Comparison of ENCODE assay signal across 11 mouse cellular contexts in genomic region chr13:36221897-36222296, GRCm38 (mm10).
DNase-seq lines count a peak whose midpoint lies in the region; ATAC-seq and TF ChIP-seq lines count a peak whose summit lies in the region.
"Had no signal": no experiment of that assay in that cellular context is flagged by ENCODE, and none has a peak within 500 bp of the region (broad histone marks: within the 10 kb centered on the region; RNA-seq: fewer than 3 reads in every experiment).

No protein-coding gene starts in this region.

- no peak overlapping the region for H3K27ac ChIP-seq in forebrain, embryonic 16.5 days (ENCODE audit: low read length)
- no peak overlapping the region for H3K27ac ChIP-seq in forebrain, embryonic 10.5 days
- H3K27ac ChIP-seq in liver, adult 2 months (replicated peaks; ENCODE audit: insufficient read depth, low read depth, low read length): no peak overlapping the region
- no peak overlapping the region for H3K27ac ChIP-seq in liver, embryonic 12.5 days
- H3K27ac ChIP-seq: hindbrain, embryonic 13.5 days had no signal

- no peaks in the 10 kb centered on the region; the same call in 1 of the 2 replicates for H3K79me2 ChIP-seq in liver, adult 2 months (ENCODE audit: control insufficient read depth, insufficient read depth, low read length)

- H3K36me3 ChIP-seq in forebrain, embryonic 16.5 days (ENCODE audit: control insufficient read depth, insufficient read depth): no peaks in the 10 kb centered on the region
- no peaks in the 10 kb centered on the region for H3K36me3 ChIP-seq in forebrain, embryonic 10.5 days (replicated peaks)
- H3K36me3 ChIP-seq in liver, adult 2 months (ENCODE audit: control insufficient read depth, insufficient read depth, low read length): no peaks in the 10 kb centered on the region
- H3K36me3 ChIP-seq in liver, embryonic 12.5 days: no peaks in the 10 kb centered on the region
- H3K36me3 ChIP-seq: hindbrain, embryonic 13.5 days had no signal

- no peaks in the 10 kb centered on the region for H3K9me3 ChIP-seq in forebrain, embryonic 16.5 days (ENCODE audit: control insufficient read depth, low read length)
- no peaks in the 10 kb centered on the region for H3K9me3 ChIP-seq in forebrain, embryonic 10.5 days
- H3K9me3 ChIP-seq in liver, embryonic 12.5 days (replicated peaks): no peaks in the 10 kb centered on the region
- H3K9me3 ChIP-seq: hindbrain, embryonic 13.5 days had no signal

- ATAC-seq in forebrain, embryonic 16.5 days: peak; percentile 63; the same call in 1 of the 2 replicates
- no peak for ATAC-seq in liver, embryonic 12.5 days
- ATAC-seq in monocyte, adult 5-6 weeks (replicated peaks; ENCODE audit: insufficient number of reproducible peaks, low FRiP score, low TSS enrichment, poor library complexity, severe bottlenecking): no peak

- H3K4me2 ChIP-seq in forebrain, embryonic 16.5 days (ENCODE audit: low read length): no peak overlapping the region
- H3K4me2 ChIP-seq in liver, embryonic 12.5 days: no peak overlapping the region
- H3K4me2 ChIP-seq: hindbrain, embryonic 13.5 days had no signal

- H3K9ac ChIP-seq in forebrain, embryonic 16.5 days (replicated peaks; ENCODE audit: low read depth, low read length): no peak overlapping the region
- no peak overlapping the region for H3K9ac ChIP-seq in liver, adult 2 months (ENCODE audit: low read depth, low read length)
- H3K9ac ChIP-seq in liver, embryonic 12.5 days: no peak overlapping the region
- H3K9ac ChIP-seq: hindbrain, embryonic 13.5 days had no signal

- TF ChIP-seq POLR2A in liver, adult 2 months (IDR thresholded peaks at IDR 0.05; ENCODE audit: extremely low read depth, insufficient read depth, low read length): no peak

- TF ChIP-seq CTCF in liver, adult 2 months (IDR thresholded peaks at IDR 0.05; ENCODE audit: low read depth, low read length): 0 out of 2 replicates have a peak, but pooled peaks have one; percentile 10

- 78% methylated on average over 1 of the region's 1 CpGs for whole genome bisulfite sequencing in forebrain, embryonic 16.5 days
- 90% methylated on average over 1 of the region's 1 CpGs for WGBS in forebrain, embryonic 10.5 days
- WGBS in liver, adult 2 months: 95% methylated on average over 1 of the region's 1 CpGs
- WGBS in liver, embryonic 12.5 days (ENCODE audit: insufficient replicate concordance): 70% methylated on average over 1 of the region's 1 CpGs

- H3K27me3 ChIP-seq in forebrain, embryonic 16.5 days (replicated peaks; ENCODE audit: control insufficient read depth, insufficient read depth, low read length): no peaks in the 10 kb centered on the region
- no peaks in the 10 kb centered on the region for H3K27me3 ChIP-seq in forebrain, embryonic 10.5 days (ENCODE audit: poor library complexity, severe bottlenecking)
- H3K27me3 ChIP-seq in liver, adult 2 months (ENCODE audit: control insufficient read depth, insufficient read depth, low read length): no peaks in the 10 kb centered on the region
- no peaks in the 10 kb centered on the region for H3K27me3 ChIP-seq in liver, embryonic 12.5 days (replicated peaks)
- H3K27me3 ChIP-seq: hindbrain, embryonic 13.5 days had no signal

- H3K4me3 ChIP-seq in forebrain, embryonic 16.5 days (replicated peaks; ENCODE audit: low read length): no peak overlapping the region
- H3K4me3 ChIP-seq in forebrain, embryonic 10.5 days: no peak overlapping the region
- H3K4me3 ChIP-seq in liver, adult 2 months (ENCODE audit: insufficient read depth, low read depth, low read length): no peak overlapping the region
- no peak overlapping the region for H3K4me3 ChIP-seq in liver, embryonic 12.5 days
- H3K4me3 ChIP-seq: hindbrain, embryonic 13.5 days had no signal

- no peak for DNase-seq in forebrain, embryonic 10.5 days (ENCODE audit: extremely low spot score, low spot score)
- no peak for DNase-seq in liver, adult 2 months (ENCODE audit: extremely low read depth, low read depth, low spot score)
- DNase-seq in A20 (ENCODE audit: low read depth, low spot score): peak; percentile 48
- DNase-seq in adipocyte (ENCODE audit: low spot score): peak; percentile 20
- DNase-seq: kidney, postnatal 4 days; lung, postnatal 4 days; thymus, adult 18-20 months had no signal

- H3K4me1 ChIP-seq in forebrain, embryonic 16.5 days (replicated peaks; ENCODE audit: control insufficient read depth, insufficient read depth, low read length): no peaks in the 10 kb centered on the region; the same call in 1 of the 2 replicates
- peaks cover 11% of the 10 kb centered on the region for H3K4me1 ChIP-seq in forebrain, embryonic 10.5 days
- H3K4me1 ChIP-seq in liver, adult 2 months (ENCODE audit: control insufficient read depth, insufficient read depth, low read length): 0 out of 2 replicates have a peak, but pooled peaks cover 3% of the 10 kb centered on the region
- peaks cover 4% of the 10 kb centered on the region; the same call in 1 of the 2 replicates for H3K4me1 ChIP-seq in liver, embryonic 12.5 days

Comparison
In these comparisons a context has a peak if more than half of its experiments do, and no peak if none do; other contexts are left out.
1. DNase-seq: peak in A20 (single experiment) and adipocyte (single experiment); none in forebrain, embryonic 10.5 days (single experiment) and liver, adult 2 months (single experiment).